Mouse (Mus musculus): ENCODE data around the gene Eif4g3. TPM values are rescaled to one million over a fixed set of nuclear protein-coding genes. Genes with fewer than 3 reads are reported as not detected.
A peak's percentile ranks its signal among the peaks of the same experiment; 100 is the strongest.

The Eif4g3 gene
- total and polyA plus RNA-seq, 3 experiments = 22.8 to 63.7 TPM; not detected in 1

GRCm38 (mm10) chr4:138015966-138016365, 23.1 kb downstream of the Eif4g3 start:
- Histone ChIP-seq H3K9me3 (replicated peaks; ENCODE audit: insufficient read depth, low read length) (no peaks in the 10 kb centered on the region), H3K27me3 (ENCODE audit: control insufficient read depth in 1 of 2, insufficient read depth in 2 of 2, low read length in 2 of 2) (no peaks in the 10 kb centered on the region), H3K27ac (ENCODE audit: control insufficient read depth, low read depth, low read length) (peak overlapping the region; percentile 12; the same call in 1 of the 2 replicates), H3K9ac (ENCODE audit: control insufficient read depth, low read depth, low read length, poor library complexity, severe bottlenecking) (no peak overlapping the region), H3K4me3 (ENCODE audit: control insufficient read depth in 1 of 2, insufficient read depth in 1 of 2, low read depth in 2 of 2, low read length in 2 of 2) (no peak overlapping the region), H3K4me1 (ENCODE audit: control insufficient read depth in 1 of 2, insufficient read depth in 2 of 2, low read length in 2 of 2) (peaks cover 13% of the 10 kb centered on the region in 2 experiments), H3K79me2 (ENCODE audit: control insufficient read depth, insufficient read depth, low read length, poor library complexity) (peaks cover 26% of the 10 kb centered on the region), H3K36me3 (ENCODE audit: control insufficient read depth in 1 of 2, insufficient read depth in 2 of 2, low read length in 2 of 2) (peaks cover 10 to 11% of the 10 kb centered on the region in 2 experiments)
- TF ChIP-seq BHLHE40 (IDR thresholded peaks at IDR 0.05; ENCODE audit: borderline replicate concordance, low read depth, low read length) (0 out of 2 replicates have a peak, but pooled peaks have one; percentile 19), TCF12 (IDR thresholded peaks at IDR 0.05; ENCODE audit: low read depth, low read length) (peak; percentile 67), ETS1 (IDR thresholded peaks at IDR 0.05; ENCODE audit: low read depth, low read length) (peak; percentile 48; the same call in 1 of the 2 replicates), GATA1 (IDR thresholded peaks at IDR 0.05; ENCODE audit: low read depth, low read length) (peak; percentile 66), NRF1 (IDR thresholded peaks at IDR 0.05; ENCODE audit: insufficient read depth, low read depth, low read length, poor library complexity, severe bottlenecking) (no peak), TAL1 (IDR thresholded peaks at IDR 0.05; ENCODE audit: low read length) (0 out of 2 replicates have a peak, but pooled peaks have one; percentile 11), ZKSCAN1 (IDR thresholded peaks at IDR 0.05; ENCODE audit: low read depth, low read length) (no peak), RCOR1 (IDR thresholded peaks at IDR 0.05; ENCODE audit: low read depth, low read length) (peak; percentile 48; the same call in 1 of the 2 replicates), EP300 (IDR thresholded peaks at IDR 0.05; ENCODE audit: low read depth in 1 of 2, low read length in 2 of 2) (peak; percentile 62 to 69; a peak in 3 of 4 replicates), SIN3A (IDR thresholded peaks at IDR 0.05; ENCODE audit: low read length) (0 out of 2 replicates have a peak, but pooled peaks have one; percentile 29)
- peak; percentile 60 for DNase-seq (ENCODE audit: low read depth, low spot score)

DNA sequence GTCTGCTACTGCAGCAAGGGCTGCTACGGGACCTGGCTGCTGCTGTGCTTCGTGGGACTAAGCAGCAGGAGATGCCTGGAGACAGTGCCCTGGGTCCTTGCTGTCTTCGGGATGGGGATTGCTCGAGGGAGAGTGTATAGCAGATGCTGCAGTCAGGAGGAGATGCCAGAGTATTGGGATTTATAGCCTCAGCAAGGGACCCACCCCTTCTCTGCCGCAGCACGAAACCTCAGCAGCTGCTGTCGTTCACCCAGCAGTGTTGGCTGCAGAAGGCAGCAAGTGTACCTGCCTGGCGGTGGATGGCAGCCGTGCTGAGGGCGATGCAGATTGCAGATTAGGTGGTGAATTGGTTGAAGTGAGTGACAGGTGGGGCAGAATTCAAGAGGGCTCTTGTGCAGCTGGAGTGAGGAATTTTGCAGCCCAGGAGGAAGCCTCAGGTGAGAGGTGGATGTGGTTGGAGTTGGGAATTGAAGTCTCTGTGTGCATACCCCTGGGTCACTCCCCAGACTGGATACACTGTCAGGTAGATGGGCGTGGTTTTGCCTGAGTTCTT, 24.3 kb downstream of the Eif4g3 start:
- Histone ChIP-seq H3K9ac (ENCODE audit: control insufficient read depth, low read depth, low read length, poor library complexity, severe bottlenecking) (no peak overlapping the region), H3K79me2 (ENCODE audit: control insufficient read depth, insufficient read depth, low read length, poor library complexity) (peaks cover 27% of the 10 kb centered on the region), H3K4me3 (ENCODE audit: control insufficient read depth in 1 of 2, insufficient read depth in 1 of 2, low read depth in 2 of 2, low read length in 2 of 2) (no peak overlapping the region), H3K27me3 (ENCODE audit: control insufficient read depth in 1 of 2, insufficient read depth in 2 of 2, low read length in 2 of 2) (no peaks in the 10 kb centered on the region), H3K4me1 (ENCODE audit: control insufficient read depth in 1 of 2, insufficient read depth in 2 of 2, low read length in 2 of 2) (peaks cover 13% of the 10 kb centered on the region in 2 experiments), H3K27ac (ENCODE audit: control insufficient read depth, low read depth, low read length) (no peak overlapping the region), H3K9me3 (replicated peaks; ENCODE audit: insufficient read depth, low read length) (no peaks in the 10 kb centered on the region), H3K36me3 (ENCODE audit: control insufficient read depth in 1 of 2, insufficient read depth in 2 of 2, low read length in 2 of 2) (peaks cover 11 to 13% of the 10 kb centered on the region in 2 experiments)
- no peak for DNase-seq (ENCODE audit: low read depth, low spot score)
- TF ChIP-seq MAZ (IDR thresholded peaks at IDR 0.05; ENCODE audit: low read depth, low read length) (no peak), RCOR1 (IDR thresholded peaks at IDR 0.05; ENCODE audit: low read depth, low read length) (no peak), TCF12 (IDR thresholded peaks at IDR 0.05; ENCODE audit: low read depth, low read length) (no peak), CHD1 (IDR thresholded peaks at IDR 0.05; ENCODE audit: low read depth, low read length) (no peak), ZKSCAN1 (IDR thresholded peaks at IDR 0.05; ENCODE audit: low read depth, low read length) (no peak), TAL1 (IDR thresholded peaks at IDR 0.05; ENCODE audit: low read length) (no peak), MYC (IDR thresholded peaks at IDR 0.05; ENCODE audit: low read depth, low read length) (no peak), NELFE (IDR thresholded peaks at IDR 0.05; ENCODE audit: low read depth, low read length) (no peak), POLR2AphosphoS2 (IDR thresholded peaks at IDR 0.05; ENCODE audit: low read length) (no peak), USF2 (IDR thresholded peaks at IDR 0.05; ENCODE audit: borderline replicate concordance in 1 of 2, insufficient read depth in 1 of 2, low read depth in 1 of 2, low read length in 2 of 2) (no peak), MAX (IDR thresholded peaks at IDR 0.05; ENCODE audit: low read length) (no peak), EP300 (IDR thresholded peaks at IDR 0.05; ENCODE audit: low read depth in 1 of 2, low read length in 2 of 2) (no peak), POLR2A (IDR thresholded peaks at IDR 0.05; ENCODE audit: control insufficient read depth in 1 of 2, insufficient read depth in 1 of 2, low read depth in 1 of 2, low read length in 2 of 2, poor library complexity in 1 of 2) (no peak), USF1 (IDR thresholded peaks at IDR 0.05; ENCODE audit: low read depth, low read length) (no peak), CTCF (IDR thresholded peaks at IDR 0.05 in 2 of 3, conservative IDR thresholded peaks at IDR 0.05 in 1 of 3; ENCODE audit: control insufficient read depth in 1 of 3, insufficient read depth in 1 of 3, low read depth in 2 of 3, low read length in 3 of 3, poor library complexity in 1 of 3, severe bottlenecking in 1 of 3) (no peak), UBTF (IDR thresholded peaks at IDR 0.05; ENCODE audit: borderline replicate concordance, insufficient read depth, low read depth, low read length) (no peak), KAT2A (conservative IDR thresholded peaks at IDR 0.05; ENCODE audit: low read depth, low read length) (no peak)
